Mouse (Mus musculus) heart, postnatal 0 days (tissue): ENCODE measurements at regions not wholly inside any gene's neighbourhood (a gene's known extent, or its start where the extent isn't known, plus 50 kb on each side); places are given as distances from the start of the nearest gene placed in this dataset.

ENCODE experiments used
- ATAC-seq: fragments of 200-750 bp; cut with Nextera tagmentation; 2 replicates; pipeline ENCODE4 v1.8.0; 2017; ENCODE audit warnings: low read depth, moderate number of reproducible peaks, moderate library complexity; ENCODE audit not compliant: insufficient read depth
- DNase-seq: peaks from one replicate; pipeline ENCODE4 v3.0.0-alpha.2; 2016; ENCODE audit warnings: low spot score
- H3K27ac ChIP-seq: fragments of 300-500 bp; sonication (generic); 2 replicates; pipeline ENCODE4 v1.5.1; 2014; ENCODE audit warnings: low read depth, mild to moderate bottlenecking
- H3K27me3 ChIP-seq: fragments of 300-500 bp; sonication (generic); 2 replicates; pipeline ENCODE4 v1.6.1; 2014; ENCODE audit warnings: low read length, mixed read lengths; ENCODE audit not compliant: control insufficient read depth, insufficient read depth
- H3K36me3 ChIP-seq: fragments of 300-500 bp; sonication (generic); replicated peaks from 2 replicates; pipeline ENCODE4 v1.6.1; 2014; ENCODE audit warnings: low read length, mixed read lengths; ENCODE audit not compliant: control insufficient read depth, insufficient read depth
- H3K4me1 ChIP-seq: fragments of 300-500 bp; sonication (generic); 2 replicates; pipeline ENCODE4 v1.6.1; 2014; ENCODE audit warnings: antibody characterized with exemption; ENCODE audit not compliant: control insufficient read depth, insufficient read depth
- H3K4me2 ChIP-seq: fragments of 300-500 bp; sonication (generic); 2 replicates; pipeline ENCODE4 v1.6.1; 2014; ENCODE audit warnings: low read depth, mild to moderate bottlenecking, low read length, moderate library complexity
- H3K4me3 ChIP-seq: fragments of 300-500 bp; sonication (generic); 2 replicates; pipeline ENCODE4 v1.5.1; 2014; ENCODE audit warnings: low read depth, low read length
- H3K9ac ChIP-seq: fragments of 300-500 bp; sonication (generic); replicated peaks from 2 replicates; pipeline ENCODE4 v1.6.1; 2014; ENCODE audit warnings: low read depth, low read length, mixed read lengths
- H3K9me3 ChIP-seq: fragments of 300-500 bp; sonication (generic); replicated peaks from 2 replicates; pipeline ENCODE4 v1.6.1; 2016; ENCODE audit warnings: low read length; ENCODE audit not compliant: control insufficient read depth
- CTCF ChIP-seq: IDR thresholded peaks from 2 replicates; pipeline ENCODE4 v1.5.1; 2016; ENCODE audit warnings: antibody characterized with exemption, control low read depth, low read depth
- EP300 ChIP-seq: IDR thresholded peaks from 2 replicates; pipeline ENCODE4 v1.6.1; 2016; ENCODE audit warnings: antibody characterized with exemption, low read depth
- WGBS: fragments of 180-500 bp; shearing (Covaris S2); extraction: QIAGEN DNeasy Blood & Tissue Kit; methylation state at CpG from one replicate; pipeline ENCODE4 v1.1.7; 2014; 5-methylcytosine and 5-hydroxymethylcytosine counted together

- Histone ChIP-seq H3K4me1 (no peaks in the 10 kb centered on the region), H3K4me2 (no peak overlapping the region), H3K27me3 (no peaks in the 10 kb centered on the region), H3K9ac (no peak overlapping the region), H3K9me3 (no peaks in the 10 kb centered on the region), H3K36me3 (no peaks in the 10 kb centered on the region), H3K4me3 (no peak overlapping the region), H3K27ac (no peak overlapping the region)
- TF ChIP-seq EP300 (no peak), CTCF (no peak)
- ATAC-seq (no peak), DNase-seq (no peak)
These were observed 513.8 kb downstream of the Plcl1 start for GRCm38 (mm10) chr1:55919516-55919915.

GRCm38 (mm10) chr1:55946786-55947549 is 541.2 kb downstream of the Plcl1 start:
- Histone ChIP-seq H3K27ac (no peak overlapping the region), H3K36me3 (no peaks in the 10 kb centered on the region), H3K4me1 (no peaks in the 10 kb centered on the region), H3K27me3 (no peaks in the 10 kb centered on the region), H3K9me3 (no peaks in the 10 kb centered on the region), H3K9ac (no peak overlapping the region), H3K4me3 (no peak overlapping the region), H3K4me2 (no peak overlapping the region)
- TF ChIP-seq EP300, result no peak
- TF ChIP-seq CTCF, result no peak
- WGBS, result 55% methylated on average over 3 of the region's 3 CpGs
- DNase-seq (no peak), ATAC-seq (no peak)

- no peak overlapping the region for H3K4me3 ChIP-seq
These were observed 542.0 kb downstream of the Plcl1 start for GRCm38 (mm10) chr1:55947618-55948283.

GRCm38 (mm10) chr1:55949606-55950005 is 543.9 kb downstream of the Plcl1 start:
- no peaks in the 10 kb centered on the region for H3K9me3 ChIP-seq
- H3K36me3 ChIP-seq, result no peaks in the 10 kb centered on the region
- H3K9ac ChIP-seq, result no peak overlapping the region
- no peak overlapping the region for H3K27ac ChIP-seq
- no peak overlapping the region for H3K4me2 ChIP-seq
- WGBS, result 81% methylated on average over 4 of the region's 4 CpGs
- no peak for DNase-seq
- no peaks in the 10 kb centered on the region for H3K27me3 ChIP-seq
- no peaks in the 10 kb centered on the region for H3K4me1 ChIP-seq
- ATAC-seq, result no peak
- no peak for TF ChIP-seq EP300
- no peak for TF ChIP-seq CTCF
- no peak overlapping the region for H3K4me3 ChIP-seq

More at GRCm38 (mm10) chr1:55947618-55948283, 542.0 kb downstream of the Plcl1 start:
- no peak for TF ChIP-seq CTCF
- no peak for TF ChIP-seq EP300
- Histone ChIP-seq H3K27me3 (no peaks in the 10 kb centered on the region), H3K27ac (no peak overlapping the region), H3K4me1 (no peaks in the 10 kb centered on the region), H3K4me2 (no peak overlapping the region), H3K36me3 (no peaks in the 10 kb centered on the region), H3K9ac (no peak overlapping the region), H3K9me3 (no peaks in the 10 kb centered on the region)
- ATAC-seq (no peak), DNase-seq (no peak)
- WGBS, result 81% methylated on average over 5 of the region's 5 CpGs

- DNase-seq, result no peak
- H3K9ac ChIP-seq, result no peak overlapping the region
- H3K9me3 ChIP-seq, result no peaks in the 10 kb centered on the region
- no peak for ATAC-seq
- H3K27me3 ChIP-seq, result no peaks in the 10 kb centered on the region
- no peak overlapping the region for H3K4me2 ChIP-seq
- WGBS, result 76% methylated on average over 11 of the region's 11 CpGs
- TF ChIP-seq EP300, result no peak
- no peak for TF ChIP-seq CTCF
- no peaks in the 10 kb centered on the region for H3K36me3 ChIP-seq
- H3K4me1 ChIP-seq, result no peaks in the 10 kb centered on the region
- H3K4me3 ChIP-seq, result no peak overlapping the region
- no peak overlapping the region for H3K27ac ChIP-seq
These were observed 552.2 kb downstream of the Plcl1 start for GRCm38 (mm10) chr1:55957804-55958445.
